Mouse (Mus musculus): ENCODE data around the gene Hsdl2. TPM values are rescaled to one million over a fixed set of nuclear protein-coding genes. Genes with fewer than 3 reads are reported as not detected.
"Not testable (repeated sequence)": the region's sequence is repeated elsewhere in the genome, so short reads cannot be mapped to it uniquely, and the experiment has no call there.

Gene Hsdl2
- polyA plus RNA-seq, 1 experiment from 2014 or later = 27.7 TPM

DNA sequence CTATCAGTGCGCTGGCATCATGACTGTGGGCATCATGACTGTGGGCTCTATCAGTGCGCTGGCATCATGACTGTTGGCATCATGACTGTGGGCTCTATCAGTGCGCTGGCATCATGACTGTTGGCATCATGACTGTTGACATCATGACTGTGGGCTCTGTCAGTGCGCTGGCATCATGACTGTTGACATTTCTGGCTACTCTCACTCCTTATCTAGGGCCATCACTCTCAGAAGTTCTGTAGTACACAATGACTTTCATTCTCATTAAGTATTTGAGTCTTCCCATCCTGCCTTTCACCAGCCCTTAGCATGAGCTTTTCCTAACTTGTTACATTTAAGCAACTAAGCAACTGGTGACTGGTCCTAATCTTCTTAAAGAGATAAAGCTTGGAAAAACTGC, 24.0 kb upstream of the Hsdl2 start:
- not testable (repeated sequence) for ATAC-seq (replicated peaks; ENCODE audit: low FRiP score)

GRCm38 (mm10) chr4:59558096-59558720, 23.2 kb upstream of the Hsdl2 start:
- H3K4me2 ChIP-seq (ENCODE audit: low read depth, low read length, severe bottlenecking) = no peak overlapping the region
- no peak overlapping the region for H3K4me3 ChIP-seq (ENCODE audit: low read depth, low read length)
- no peak overlapping the region for H3K9ac ChIP-seq (ENCODE audit: low read length)
- H3K9me3 ChIP-seq (ENCODE audit: control insufficient read depth, low read length) = no peaks in the 10 kb centered on the region
- H3K27me3 ChIP-seq (ENCODE audit: control insufficient read depth, insufficient read depth, low read length) = no peaks in the 10 kb centered on the region
- WGBS = 83% methylated on average over 6 of the region's 6 CpGs
- no peaks in the 10 kb centered on the region for H3K36me3 ChIP-seq (ENCODE audit: control insufficient read depth, insufficient read depth, low read length)
- no peak for ATAC-seq (replicated peaks; ENCODE audit: low FRiP score)
- no peak overlapping the region for H3K27ac ChIP-seq (ENCODE audit: low read depth, low read length)
- no peaks in the 10 kb centered on the region for H3K4me1 ChIP-seq (replicated peaks; ENCODE audit: control insufficient read depth, insufficient read depth, low read length)
- no peak for DNase-seq (ENCODE audit: low spot score)

More for the DNA sequence above, 24.0 kb upstream of the Hsdl2 start:
- not testable (repeated sequence) for H3K4me2 ChIP-seq (ENCODE audit: low read depth, low read length, severe bottlenecking); H3K36me3 ChIP-seq (ENCODE audit: control insufficient read depth, insufficient read depth, low read length); H3K9ac ChIP-seq (ENCODE audit: low read length); H3K27ac ChIP-seq (ENCODE audit: low read depth, low read length); H3K9me3 ChIP-seq (ENCODE audit: control insufficient read depth, low read length); H3K27me3 ChIP-seq (ENCODE audit: control insufficient read depth, insufficient read depth, low read length); DNase-seq (ENCODE audit: low spot score); H3K4me3 ChIP-seq (ENCODE audit: low read depth, low read length); H3K4me1 ChIP-seq (replicated peaks; ENCODE audit: control insufficient read depth, insufficient read depth, low read length)
- 95% methylated on average over 4 of the region's 4 CpGs for WGBS

DNA sequence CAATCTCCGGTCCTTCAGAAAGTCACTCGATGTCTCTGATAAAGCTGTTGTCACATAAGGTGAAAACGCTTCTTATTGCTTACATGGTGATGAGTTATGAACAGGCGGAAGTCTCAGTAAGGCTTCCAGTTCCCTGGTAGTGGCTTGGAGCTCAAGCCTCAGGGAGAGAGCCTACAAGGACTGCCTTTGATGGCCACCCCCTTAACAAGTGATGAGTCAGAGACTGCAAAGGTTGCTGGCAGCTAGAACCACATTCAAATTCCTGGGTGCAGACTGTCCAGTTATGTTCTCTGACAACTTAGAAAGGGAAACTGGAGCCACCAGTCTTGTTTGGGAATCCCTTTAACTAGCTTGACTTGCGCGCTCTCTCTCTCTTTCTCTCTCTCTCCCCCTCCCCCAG, 21.2 kb upstream of the Hsdl2 start:
- Histone ChIP-seq H3K36me3 (ENCODE audit: control insufficient read depth, insufficient read depth, low read length) (no peaks in the 10 kb centered on the region), H3K4me3 (ENCODE audit: low read depth, low read length) (no peak overlapping the region), H3K27me3 (ENCODE audit: control insufficient read depth, insufficient read depth, low read length) (no peaks in the 10 kb centered on the region), H3K4me2 (ENCODE audit: low read depth, low read length, severe bottlenecking) (no peak overlapping the region), H3K9ac (ENCODE audit: low read length) (no peak overlapping the region), H3K4me1 (replicated peaks; ENCODE audit: control insufficient read depth, insufficient read depth, low read length) (no peaks in the 10 kb centered on the region), H3K27ac (ENCODE audit: low read depth, low read length) (no peak overlapping the region), H3K9me3 (ENCODE audit: control insufficient read depth, low read length) (no peaks in the 10 kb centered on the region)
- ATAC-seq (replicated peaks; ENCODE audit: low FRiP score) (no peak), DNase-seq (ENCODE audit: low spot score) (no peak)
- WGBS = 90% methylated on average over 6 of the region's 6 CpGs

DNA sequence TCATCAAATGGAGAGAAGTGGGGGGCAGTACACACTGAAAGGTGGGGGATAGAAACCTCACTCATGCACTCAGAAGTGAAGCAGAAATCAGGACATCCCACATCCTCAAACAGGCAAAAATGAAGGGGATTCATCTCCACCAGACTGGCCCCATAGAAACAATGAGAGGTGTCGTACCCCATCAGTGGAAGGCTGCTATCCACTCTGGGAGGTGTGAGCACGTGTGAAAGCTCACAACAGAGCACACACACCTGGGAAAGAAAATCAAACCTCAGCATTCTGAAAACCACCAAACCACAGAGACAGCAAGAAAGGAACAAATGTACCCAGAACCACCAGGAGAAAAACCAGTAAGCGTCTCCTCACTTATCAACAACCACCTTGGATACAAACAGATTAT, 17.2 kb upstream of the Hsdl2 start:
- Histone ChIP-seq H3K27ac (ENCODE audit: low read depth, low read length) (no peak overlapping the region), H3K9me3 (ENCODE audit: control insufficient read depth, low read length) (no peaks in the 10 kb centered on the region), H3K4me2 (ENCODE audit: low read depth, low read length, severe bottlenecking) (no peak overlapping the region), H3K4me3 (ENCODE audit: low read depth, low read length) (no peak overlapping the region), H3K27me3 (ENCODE audit: control insufficient read depth, insufficient read depth, low read length) (no peaks in the 10 kb centered on the region), H3K9ac (ENCODE audit: low read length) (no peak overlapping the region), H3K36me3 (ENCODE audit: control insufficient read depth, insufficient read depth, low read length) (no peaks in the 10 kb centered on the region), H3K4me1 (replicated peaks; ENCODE audit: control insufficient read depth, insufficient read depth, low read length) (no peaks in the 10 kb centered on the region)
- DNase-seq (ENCODE audit: low spot score) (no peak), ATAC-seq (replicated peaks; ENCODE audit: low FRiP score) (no peak)
- 75% methylated on average over 3 of the region's 3 CpGs for WGBS

- Histone ChIP-seq H3K4me3 (ENCODE audit: low read depth, low read length) (no peak overlapping the region), H3K9ac (ENCODE audit: low read length) (no peak overlapping the region), H3K4me1 (replicated peaks; ENCODE audit: control insufficient read depth, insufficient read depth, low read length) (no peaks in the 10 kb centered on the region), H3K4me2 (ENCODE audit: low read depth, low read length, severe bottlenecking) (no peak overlapping the region), H3K27ac (ENCODE audit: low read depth, low read length) (no peak overlapping the region), H3K27me3 (ENCODE audit: control insufficient read depth, insufficient read depth, low read length) (no peaks in the 10 kb centered on the region), H3K9me3 (ENCODE audit: control insufficient read depth, low read length) (no peaks in the 10 kb centered on the region), H3K36me3 (ENCODE audit: control insufficient read depth, insufficient read depth, low read length) (no peaks in the 10 kb centered on the region)
- no peak for ATAC-seq (replicated peaks; ENCODE audit: low FRiP score)
- DNase-seq (ENCODE audit: low spot score) = no peak
- 79% methylated on average over 8 of the region's 8 CpGs for WGBS
Observed at GRCm38 (mm10) chr4:59565571-59566188, 15.7 kb upstream of the Hsdl2 start.

DNA sequence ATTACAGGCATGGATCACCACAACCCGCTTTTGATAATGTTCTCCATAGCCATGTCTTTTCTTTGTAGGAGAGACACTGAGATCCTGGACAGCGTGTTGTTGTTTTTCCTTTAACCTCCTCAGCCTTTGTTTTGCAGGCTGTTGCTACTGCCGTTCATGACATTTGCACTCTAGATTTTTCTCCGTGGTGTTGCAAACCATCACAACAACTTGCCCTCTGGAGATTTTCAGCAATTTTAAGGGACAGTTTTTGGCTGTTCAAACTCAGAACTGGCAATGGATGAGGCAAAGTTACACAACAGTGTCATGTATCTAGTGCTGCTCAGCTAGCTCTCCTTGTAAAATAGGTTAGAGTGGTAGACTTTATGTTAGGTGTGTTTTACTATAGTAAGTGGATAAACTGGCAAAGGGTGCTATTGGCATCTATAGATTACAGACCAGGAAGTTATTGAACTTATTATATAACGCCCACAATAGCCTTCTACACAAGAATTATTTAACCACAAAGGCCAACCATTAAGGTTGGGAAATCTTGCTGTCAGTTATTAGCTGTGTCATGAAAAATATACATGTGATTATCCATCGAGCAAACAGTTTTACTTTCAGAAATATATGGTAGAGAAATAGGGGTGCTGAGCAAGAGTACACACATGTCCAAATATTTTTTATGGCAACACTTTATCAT, 13.6 kb upstream of the Hsdl2 start:
- H3K4me3 ChIP-seq (ENCODE audit: low read depth, low read length) = no peak overlapping the region
- WGBS = 85% methylated on average over 6 of the region's 6 CpGs
- no peaks in the 10 kb centered on the region for H3K36me3 ChIP-seq (ENCODE audit: control insufficient read depth, insufficient read depth, low read length)
- H3K9me3 ChIP-seq (ENCODE audit: control insufficient read depth, low read length) = no peaks in the 10 kb centered on the region
- no peaks in the 10 kb centered on the region for H3K27me3 ChIP-seq (ENCODE audit: control insufficient read depth, insufficient read depth, low read length)
- DNase-seq (ENCODE audit: low spot score) = no peak
- no peak overlapping the region for H3K27ac ChIP-seq (ENCODE audit: low read depth, low read length)
- ATAC-seq (replicated peaks; ENCODE audit: low FRiP score) = no peak
- no peak overlapping the region for H3K4me2 ChIP-seq (ENCODE audit: low read depth, low read length, severe bottlenecking)
- no peak overlapping the region for H3K9ac ChIP-seq (ENCODE audit: low read length)
- no peaks in the 10 kb centered on the region for H3K4me1 ChIP-seq (replicated peaks; ENCODE audit: control insufficient read depth, insufficient read depth, low read length)

GRCm38 (mm10) chr4:59569538-59569937, 11.8 kb upstream of the Hsdl2 start:
- 8% methylated on average over 7 of the region's 7 CpGs for WGBS

GRCm38 (mm10) chr4:59570519-59570918, 10.8 kb upstream of the Hsdl2 start:
- not testable (repeated sequence) for ATAC-seq (replicated peaks; ENCODE audit: low FRiP score); H3K4me3 ChIP-seq (ENCODE audit: low read depth, low read length); H3K9me3 ChIP-seq (ENCODE audit: control insufficient read depth, low read length); H3K4me2 ChIP-seq (ENCODE audit: low read depth, low read length, severe bottlenecking); H3K27me3 ChIP-seq (ENCODE audit: control insufficient read depth, insufficient read depth, low read length); DNase-seq (ENCODE audit: low spot score); H3K36me3 ChIP-seq (ENCODE audit: control insufficient read depth, insufficient read depth, low read length); H3K9ac ChIP-seq (ENCODE audit: low read length); H3K27ac ChIP-seq (ENCODE audit: low read depth, low read length); H3K4me1 ChIP-seq (replicated peaks; ENCODE audit: control insufficient read depth, insufficient read depth, low read length)
- 94% methylated on average over 7 of the region's 8 CpGs for WGBS

More at GRCm38 (mm10) chr4:59569538-59569937, 11.8 kb upstream of the Hsdl2 start:
- Histone ChIP-seq H3K4me3 (ENCODE audit: low read depth, low read length) (no peak overlapping the region), H3K9ac (ENCODE audit: low read length) (no peak overlapping the region), H3K27ac (ENCODE audit: low read depth, low read length) (no peak overlapping the region), H3K9me3 (ENCODE audit: control insufficient read depth, low read length) (no peaks in the 10 kb centered on the region), H3K4me2 (ENCODE audit: low read depth, low read length, severe bottlenecking) (no peak overlapping the region), H3K4me1 (replicated peaks; ENCODE audit: control insufficient read depth, insufficient read depth, low read length) (no peaks in the 10 kb centered on the region), H3K36me3 (ENCODE audit: control insufficient read depth, insufficient read depth, low read length) (no peaks in the 10 kb centered on the region), H3K27me3 (ENCODE audit: control insufficient read depth, insufficient read depth, low read length) (no peaks in the 10 kb centered on the region)
- ATAC-seq (replicated peaks; ENCODE audit: low FRiP score) (no peak), DNase-seq (ENCODE audit: low spot score) (peak; percentile 81)
